Mouse (Mus musculus): ENCODE results near the gene Gm4737. TPM values are rescaled to one million over a fixed set of nuclear protein-coding genes. Genes with fewer than 3 reads are reported as not detected.

Gene Gm4737
- total and polyA plus RNA-seq, 2 experiments from 2014 or later = 2.8 to 4.7 TPM

DNA sequence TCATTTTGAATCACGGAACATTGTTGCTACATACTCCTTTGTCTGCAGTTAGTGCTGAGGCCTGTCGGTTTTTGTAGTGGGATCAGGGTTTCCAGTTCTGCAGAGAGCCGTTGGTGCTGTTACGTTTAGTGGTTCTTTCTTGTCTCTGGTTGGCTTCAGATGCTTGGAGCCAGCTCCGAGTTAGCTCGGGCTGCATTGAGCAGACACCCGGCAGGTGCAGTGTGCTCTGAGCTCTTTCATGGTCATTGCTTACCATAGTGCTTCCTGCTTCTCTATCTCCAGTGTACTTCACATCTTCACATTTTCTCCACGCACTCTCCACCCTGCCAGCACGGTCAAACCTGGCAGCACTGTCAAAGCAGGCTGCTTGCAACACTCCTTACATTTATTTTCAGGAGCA, 50.4 kb downstream of the Gm4737 start:
- no peak overlapping the region for H3K4me2 ChIP-seq (ENCODE audit: low read depth, low read length, poor library complexity, severe bottlenecking)
- H3K36me3 ChIP-seq (ENCODE audit: insufficient read depth, low read length) = no peaks in the 10 kb centered on the region
- DNase-seq (ENCODE audit: low spot score) (no peak), ATAC-seq (ENCODE audit: low FRiP score) (no peak)
- 86% methylated on average over 9 of the region's 9 CpGs for WGBS
- H3K4me3 ChIP-seq (ENCODE audit: low read depth, low read length) = no peak overlapping the region
- no peaks in the 10 kb centered on the region for H3K27me3 ChIP-seq (ENCODE audit: insufficient read depth, low read length)
- no peaks in the 10 kb centered on the region for H3K4me1 ChIP-seq (ENCODE audit: insufficient read depth, low read length)
- H3K9me3 ChIP-seq (ENCODE audit: low read length) = no peaks in the 10 kb centered on the region
- TF ChIP-seq CTCF (IDR thresholded peaks at IDR 0.05) = no peak
- H3K9ac ChIP-seq (replicated peaks; ENCODE audit: low read length, poor library complexity, severe bottlenecking) = no peak overlapping the region
- H3K27ac ChIP-seq (ENCODE audit: low read depth, low read length) = no peak overlapping the region

Other genes with a start within 250 kb of the Gm4737 start
- gene Phldb2, start 201.5 kb downstream of the Gm4737 start, total RNA-seq (2014; rRNA removed) = 4.5 and 9.4 TPM in 2 replicates
- gene Phldb2, start 201.5 kb downstream of the Gm4737 start, polyA plus RNA-seq (2015; fragmentation: Nextera tagmentation; extraction: Ambion mirVana) = 4.2 and 4.8 TPM in 2 replicates
- 40.5 and 41.5 TPM in 2 replicates for gene Plcxd2, start 144.9 kb downstream of the Gm4737 start, total RNA-seq (2014; rRNA removed)
- 12.9 and 13.3 TPM in 2 replicates for gene Plcxd2, start 144.9 kb downstream of the Gm4737 start, polyA plus RNA-seq (2015; fragmentation: Nextera tagmentation; extraction: Ambion mirVana)
- not detected in 2 replicates for gene Cd96, start 34.8 kb downstream of the Gm4737 start, total RNA-seq (2014; rRNA removed)
- 0.11 and 0.17 TPM in 2 replicates for gene Cd96, start 34.8 kb downstream of the Gm4737 start, polyA plus RNA-seq (2015; fragmentation: Nextera tagmentation; extraction: Ambion mirVana)